Mouse (Mus musculus) cerebellum, postnatal 4 days (tissue): ENCODE data around the gene Olfr159.

Experiments used
- DNase-seq, 2 experiments: peaks; one replicate each; pipeline ENCODE4 v3.0.0; 2022; ENCODE audit warnings: low spot score in 2 of 2, mixed read lengths in 1 of 2

The Olfr159 gene

GRCm38 (mm10) chr4:43729794-43730550, 40.8 kb downstream of the Olfr159 start, which contains the start of gene Spaar:
Gene Spaar (plus strand): TSS chr4:43730034.
- no peak for DNase-seq

- no peak for DNase-seq
These were observed 41.7 kb downstream of the Olfr159 start for GRCm38 (mm10) chr4:43729126-43729525.

DNA sequence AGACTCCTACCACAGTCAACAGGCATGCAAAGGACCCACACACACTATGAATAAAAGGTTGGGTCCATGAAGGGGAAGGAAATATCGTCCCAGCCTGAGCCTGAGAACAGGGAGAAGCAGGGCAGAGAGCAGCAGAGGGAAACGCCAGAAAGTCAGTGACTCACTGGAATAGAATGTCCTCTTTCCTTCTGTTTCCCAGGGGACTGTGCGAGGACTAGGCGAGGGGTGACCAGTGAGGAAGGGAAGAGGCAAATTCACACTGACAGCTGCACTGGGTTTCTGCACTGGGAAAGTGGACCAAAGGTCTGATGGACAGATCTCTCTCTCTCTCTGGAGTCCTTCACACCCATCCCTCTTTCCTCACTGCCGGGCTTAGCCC, 42.2 kb downstream of the Olfr159 start:
- no peak for DNase-seq

GRCm38 (mm10) chr4:43727718-43728575, 42.9 kb downstream of the Olfr159 start:
- no peak for DNase-seq

DNA sequence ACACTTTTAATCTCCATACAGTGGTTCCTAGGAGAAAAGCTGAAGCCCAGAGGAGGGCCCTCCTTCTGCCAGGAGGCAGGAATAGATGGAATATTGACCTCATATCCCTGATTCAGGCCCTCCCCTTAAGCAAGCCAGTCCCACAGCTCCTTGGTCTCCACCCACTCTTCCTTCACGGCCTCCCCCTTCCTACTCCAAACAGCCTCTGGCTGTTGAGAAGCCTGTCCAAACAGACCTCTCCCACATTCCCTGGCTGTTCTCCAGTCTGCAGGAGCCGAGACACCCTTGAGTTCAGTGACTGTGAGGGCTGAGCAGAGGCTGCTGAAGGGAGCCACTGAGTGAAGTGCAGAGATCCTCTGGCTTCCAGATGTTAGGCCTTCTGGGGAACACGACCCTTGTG, 43.8 kb downstream of the Olfr159 start, which contains the start of gene Hrct1:
Gene Hrct1 (plus strand): TSS at position 194 of the 400 bp plus-strand sequence.
- no peak for DNase-seq

- no peak for DNase-seq
These were observed 44.4 kb downstream of the Olfr159 start for GRCm38 (mm10) chr4:43726228-43726993.

DNA sequence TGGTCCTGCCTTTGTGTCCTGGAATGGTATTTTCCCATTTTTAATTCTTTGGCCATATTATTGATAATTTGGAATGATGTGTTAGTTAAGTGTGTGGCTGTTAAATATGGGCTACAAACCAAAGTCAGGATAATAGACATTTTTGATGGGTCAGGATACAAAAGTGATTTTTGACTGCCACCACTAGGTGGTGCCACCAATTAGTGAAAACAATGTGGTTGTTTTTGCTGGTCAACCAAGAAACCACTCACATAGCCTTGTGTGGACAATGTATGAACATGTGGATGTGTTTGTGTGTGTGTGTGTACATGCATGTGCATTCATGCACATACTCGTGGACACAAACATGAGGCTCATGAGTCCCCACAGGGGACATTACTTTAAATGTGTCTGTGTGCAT, 46.0 kb downstream of the Olfr159 start:
- peak in 1 of 2 experiments; percentile 41 for DNase-seq

DNA sequence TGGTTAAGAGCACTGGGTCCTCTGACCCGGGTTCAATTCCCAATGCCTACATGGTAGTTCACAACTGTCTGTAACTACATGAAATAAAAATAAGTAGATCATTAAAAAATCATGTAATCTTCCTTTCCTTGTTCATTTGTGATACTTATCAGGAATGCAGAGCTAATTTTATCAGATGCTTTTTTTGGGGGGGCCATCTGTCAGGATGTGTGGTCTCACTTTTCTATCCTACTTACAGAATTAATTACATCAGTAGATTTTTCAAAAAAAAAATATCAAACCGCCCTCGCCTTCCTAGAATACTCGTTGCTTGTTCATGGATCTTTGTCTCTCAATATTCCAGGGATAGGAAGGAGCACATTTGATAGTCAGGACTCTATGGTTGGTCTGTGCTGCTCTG, 48.6 kb downstream of the Olfr159 start:
- DNase-seq: no peak

DNA sequence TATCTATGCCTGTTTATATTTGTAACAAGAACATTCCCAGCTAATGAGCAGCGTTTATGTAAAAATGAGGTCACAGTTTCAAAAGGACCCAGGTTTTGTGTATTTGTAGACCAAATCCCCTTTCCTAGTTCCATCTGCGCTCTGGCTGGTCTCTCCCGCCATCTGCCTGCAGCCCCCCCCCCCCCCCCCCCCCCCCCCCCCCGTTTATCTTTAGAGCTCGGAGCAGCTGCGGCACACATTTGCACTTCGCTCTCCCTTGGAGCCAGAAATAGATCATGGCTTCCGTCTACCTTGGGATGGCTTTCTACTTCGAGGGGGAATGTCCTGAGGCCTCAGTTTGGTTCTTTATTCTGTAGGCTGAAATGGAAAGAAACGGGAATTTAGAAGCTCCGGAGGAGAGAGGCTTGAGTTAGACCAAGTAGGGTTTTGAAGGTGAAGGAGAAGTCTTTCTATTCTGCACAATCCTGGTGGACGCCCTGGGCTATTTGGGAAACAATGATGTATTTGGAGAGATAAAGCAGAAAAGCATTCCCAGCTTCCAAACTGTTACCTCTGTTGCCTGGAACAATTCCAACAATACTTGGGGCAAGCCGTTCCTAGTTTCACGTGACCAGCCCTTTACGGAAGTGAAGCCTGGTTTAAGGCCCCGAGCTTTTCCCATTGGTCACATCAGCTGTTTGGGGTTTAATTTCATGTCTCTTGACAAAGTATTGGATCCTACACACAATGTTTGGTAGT, 50.1 kb downstream of the Olfr159 start:
- no peak for DNase-seq
